Mouse (Mus musculus): ENCODE data around the gene Mt4. TPM values are rescaled to one million over a fixed set of nuclear protein-coding genes. Genes with fewer than 3 reads are reported as not detected.

Gene Mt4
- total and polyA plus RNA-seq, 3 experiments: not detected

GRCm38 (mm10) chr8:94135556-94135955, 1.4 kb upstream of the Mt4 start:
- no peak overlapping the region for H3K27ac ChIP-seq (ENCODE audit: control insufficient read depth, low read depth, low read length)
- no peak for DNase-seq (ENCODE audit: low read depth, low spot score)
- TF ChIP-seq USF2 (IDR thresholded peaks at IDR 0.05; ENCODE audit: borderline replicate concordance in 1 of 2, insufficient read depth in 1 of 2, low read depth in 1 of 2, low read length in 2 of 2) (no peak), MYC (IDR thresholded peaks at IDR 0.05; ENCODE audit: low read depth, low read length) (no peak), CHD1 (IDR thresholded peaks at IDR 0.05; ENCODE audit: low read depth, low read length) (no peak), HCFC1 (IDR thresholded peaks at IDR 0.05; ENCODE audit: low read depth, low read length) (no peak), RCOR1 (IDR thresholded peaks at IDR 0.05; ENCODE audit: low read depth, low read length) (no peak), CHD2 (IDR thresholded peaks at IDR 0.05; ENCODE audit: low read length) (no peak), MEF2A (IDR thresholded peaks at IDR 0.05; ENCODE audit: extremely low read depth, insufficient replicate concordance, low read depth, low read length, poor library complexity, severe bottlenecking) (no peak), ZKSCAN1 (IDR thresholded peaks at IDR 0.05; ENCODE audit: low read depth, low read length) (no peak), UBTF (IDR thresholded peaks at IDR 0.05; ENCODE audit: borderline replicate concordance, insufficient read depth, low read depth, low read length) (no peak), EP300 (IDR thresholded peaks at IDR 0.05; ENCODE audit: low read depth in 1 of 2, low read length in 2 of 2) (no peak), SMC3 (IDR thresholded peaks at IDR 0.05; ENCODE audit: low read depth, low read length) (no peak), CTCF (IDR thresholded peaks at IDR 0.05 in 2 of 3, conservative IDR thresholded peaks at IDR 0.05 in 1 of 3; ENCODE audit: control insufficient read depth in 1 of 3, insufficient read depth in 1 of 3, low read depth in 2 of 3, low read length in 3 of 3, poor library complexity in 1 of 3, severe bottlenecking in 1 of 3) (no peak), TBP (IDR thresholded peaks at IDR 0.05; ENCODE audit: low read depth, low read length) (no peak), GABPA (IDR thresholded peaks at IDR 0.05; ENCODE audit: low read depth, low read length) (no peak)
- no peaks in the 10 kb centered on the region for H3K9me3 ChIP-seq (replicated peaks; ENCODE audit: insufficient read depth, low read length)
- no peaks in the 10 kb centered on the region for H3K79me2 ChIP-seq (ENCODE audit: control insufficient read depth, insufficient read depth, low read length, poor library complexity)
- H3K4me3 ChIP-seq (ENCODE audit: control insufficient read depth in 1 of 2, insufficient read depth in 1 of 2, low read depth in 2 of 2, low read length in 2 of 2): no peak overlapping the region
- H3K36me3 ChIP-seq (ENCODE audit: control insufficient read depth in 1 of 2, insufficient read depth in 2 of 2, low read length in 2 of 2): no peaks in the 10 kb centered on the region
- no peak overlapping the region for H3K9ac ChIP-seq (ENCODE audit: control insufficient read depth, low read depth, low read length, poor library complexity, severe bottlenecking)
- H3K27me3 ChIP-seq (ENCODE audit: control insufficient read depth in 1 of 2, insufficient read depth in 2 of 2, low read length in 2 of 2): peaks cover 1 to 2% of the 10 kb centered on the region in 2 experiments; a peak in 2 of 4 replicates
- no peaks in the 10 kb centered on the region for H3K4me1 ChIP-seq (ENCODE audit: control insufficient read depth in 1 of 2, insufficient read depth in 2 of 2, low read length in 2 of 2)

- Histone ChIP-seq H3K36me3 (ENCODE audit: control insufficient read depth in 1 of 2, insufficient read depth in 2 of 2, low read length in 2 of 2) (no peaks in the 10 kb centered on the region), H3K4me3 (ENCODE audit: control insufficient read depth in 1 of 2, insufficient read depth in 1 of 2, low read depth in 2 of 2, low read length in 2 of 2) (no peak overlapping the region), H3K9me3 (replicated peaks; ENCODE audit: insufficient read depth, low read length) (no peaks in the 10 kb centered on the region), H3K27me3 (ENCODE audit: control insufficient read depth in 1 of 2, insufficient read depth in 2 of 2, low read length in 2 of 2) (peaks cover 1 to 2% of the 10 kb centered on the region in 2 experiments; a peak in 2 of 4 replicates), H3K79me2 (ENCODE audit: control insufficient read depth, insufficient read depth, low read length, poor library complexity) (no peaks in the 10 kb centered on the region), H3K4me1 (ENCODE audit: control insufficient read depth in 1 of 2, insufficient read depth in 2 of 2, low read length in 2 of 2) (no peaks in the 10 kb centered on the region), H3K9ac (ENCODE audit: control insufficient read depth, low read depth, low read length, poor library complexity, severe bottlenecking) (no peak overlapping the region), H3K27ac (ENCODE audit: control insufficient read depth, low read depth, low read length) (no peak overlapping the region)
- TF ChIP-seq MAX (IDR thresholded peaks at IDR 0.05; ENCODE audit: low read length) (no peak), ZNF384 (IDR thresholded peaks at IDR 0.05; ENCODE audit: low read depth, low read length) (no peak), POLR2A (IDR thresholded peaks at IDR 0.05; ENCODE audit: control insufficient read depth in 1 of 2, insufficient read depth in 1 of 2, low read depth in 1 of 2, low read length in 2 of 2, poor library complexity in 1 of 2) (no peak), ZKSCAN1 (IDR thresholded peaks at IDR 0.05; ENCODE audit: low read depth, low read length) (no peak), SMC3 (IDR thresholded peaks at IDR 0.05; ENCODE audit: low read depth, low read length) (no peak), MAFK (IDR thresholded peaks at IDR 0.05; ENCODE audit: borderline replicate concordance, low read depth, low read length) (no peak), MAZ (IDR thresholded peaks at IDR 0.05; ENCODE audit: low read depth, low read length) (no peak), TBP (IDR thresholded peaks at IDR 0.05; ENCODE audit: low read depth, low read length) (no peak), BHLHE40 (IDR thresholded peaks at IDR 0.05; ENCODE audit: borderline replicate concordance, low read depth, low read length) (no peak)
- DNase-seq (ENCODE audit: low read depth, low spot score): no peak
Measured at GRCm38 (mm10) chr8:94136192-94136591, 805 bp upstream of the Mt4 start.

Measured in MEL (cell line).